Mouse (Mus musculus): Measurements from ENCODE around the gene Ccdc127.

The Ccdc127 gene

GRCm38 (mm10) chr13:74349566-74350434 lies at the start of gene Ccdc127, which contains the start of gene Sdha:
Gene Ccdc127 (plus strand): TSS chr13:74350309.
Gene Sdha (minus strand): TSS chr13:74350280.
- DNase-seq (ENCODE audit: low spot score in 2 of 2) = peak; percentile 85 to 96

GRCm38 (mm10) chr13:74300925-74301606 lies 49.0 kb upstream of the Ccdc127 start:
- peak in 1 of 2 experiments; percentile 77 for DNase-seq (ENCODE audit: low spot score in 2 of 2)

- DNase-seq (ENCODE audit: low spot score in 2 of 2) = no peak
Measured at GRCm38 (mm10) chr13:74301607-74301984, 48.5 kb upstream of the Ccdc127 start.

- no peak for DNase-seq (ENCODE audit: low spot score in 2 of 2)
Measured at GRCm38 (mm10) chr13:74302050-74303037, 47.8 kb upstream of the Ccdc127 start.

- no peak for DNase-seq (ENCODE audit: low spot score in 2 of 2)
Measured at GRCm38 (mm10) chr13:74305380-74305779, 44.7 kb upstream of the Ccdc127 start.

GRCm38 (mm10) chr13:74305780-74306179 lies 44.3 kb upstream of the Ccdc127 start:
- no peak for DNase-seq (ENCODE audit: low spot score in 2 of 2)

- DNase-seq (ENCODE audit: low spot score in 2 of 2) = no peak
Measured at GRCm38 (mm10) chr13:74314616-74315015, 35.5 kb upstream of the Ccdc127 start.

- peak in 1 of 2 experiments; percentile 10 for DNase-seq (ENCODE audit: low spot score in 2 of 2)
Measured at GRCm38 (mm10) chr13:74316386-74316785, 33.7 kb upstream of the Ccdc127 start.

- no peak for DNase-seq (ENCODE audit: low spot score in 2 of 2)
Measured at GRCm38 (mm10) chr13:74316789-74317169, 33.3 kb upstream of the Ccdc127 start.

GRCm38 (mm10) chr13:74317170-74317849 lies 32.8 kb upstream of the Ccdc127 start, which contains the start of gene Pdcd6:
Gene Pdcd6 (minus strand): TSS chr13:74317580.
- peak; percentile 79 to 91 for DNase-seq (ENCODE audit: low spot score in 2 of 2)

- DNase-seq (ENCODE audit: low spot score in 2 of 2) = no peak
Measured at GRCm38 (mm10) chr13:74329321-74329720, 20.8 kb upstream of the Ccdc127 start.

- DNase-seq (ENCODE audit: low spot score in 2 of 2) = no peak
Measured at GRCm38 (mm10) chr13:74341036-74341435, 9.1 kb upstream of the Ccdc127 start.

- DNase-seq (ENCODE audit: low spot score in 2 of 2) = no peak
Measured at GRCm38 (mm10) chr13:74350435-74350906, 362 bp downstream of the Ccdc127 start.

GRCm38 (mm10) chr13:74356491-74356890 lies 6.4 kb downstream of the Ccdc127 start:
- peak in 1 of 2 experiments; percentile 19 for DNase-seq (ENCODE audit: low spot score in 2 of 2)

GRCm38 (mm10) chr13:74362218-74362617 lies 12.1 kb downstream of the Ccdc127 start:
- DNase-seq (ENCODE audit: low spot score in 2 of 2) = no peak

GRCm38 (mm10) chr13:74363176-74363858 lies 13.2 kb downstream of the Ccdc127 start:
- DNase-seq (ENCODE audit: low spot score in 2 of 2) = no peak

- DNase-seq (ENCODE audit: low spot score in 2 of 2) = no peak
Measured at GRCm38 (mm10) chr13:74363859-74364235, 13.7 kb downstream of the Ccdc127 start, which contains the start of gene Lrrc14b. Gene Lrrc14b (minus strand): TSS chr13:74364005.

- DNase-seq (ENCODE audit: low spot score in 2 of 2) = no peak
Measured at GRCm38 (mm10) chr13:74381533-74382276, 31.6 kb downstream of the Ccdc127 start.

GRCm38 (mm10) chr13:74382289-74382688 lies 32.2 kb downstream of the Ccdc127 start:
- DNase-seq (ENCODE audit: low spot score in 2 of 2) = no peak
